Mouse (Mus musculus) ES-E14 (cell line): ENCODE results near the gene Hist1h2br. TPM values are rescaled to one million over a fixed set of nuclear protein-coding genes. Genes with fewer than 3 reads are reported as not detected.

Source experiments
- DNase-seq: peaks from one replicate; pipeline ENCODE4 v3.0.0-alpha.2; 2013; ENCODE audit warnings: low read depth, low spot score
- H3K27ac ChIP-seq: 2 replicates; pipeline ENCODE4 v1.5.1; 2012; ENCODE audit warnings: low read depth, mild to moderate bottlenecking, low read length, moderate library complexity, mixed read lengths; ENCODE audit not compliant: poor library complexity, insufficient read depth, severe bottlenecking
- H3K36me3 ChIP-seq: 2 replicates; pipeline ENCODE4 v1.6.1; 2012; ENCODE audit warnings: mild to moderate bottlenecking, low read length, moderate library complexity, mixed read lengths; ENCODE audit not compliant: control insufficient read depth, poor library complexity, insufficient read depth, severe bottlenecking
- H3K4me1 ChIP-seq, 2 experiments: fragments of 150-350 bp in 1 of 2; sonication (generic) in 1 of 2; 2 replicates each; pipeline ENCODE4 v1.6.1; 2012; ENCODE audit warnings: low read length in 2 of 2, mild to moderate bottlenecking in 1 of 2, mixed read lengths in 1 of 2; ENCODE audit not compliant: control insufficient read depth in 2 of 2, insufficient read depth in 2 of 2, poor library complexity in 1 of 2
- H3K4me3 ChIP-seq, 2 experiments: fragments of 150-350 bp in 1 of 2; sonication (generic) in 1 of 2; 2 replicates each; pipeline ENCODE4 v1.5.1; 2012; ENCODE audit warnings: low read length in 2 of 2, low read depth in 1 of 2, mild to moderate bottlenecking in 1 of 2, mixed read lengths in 1 of 2; ENCODE audit not compliant: insufficient read depth in 1 of 2, poor library complexity in 1 of 2, severe bottlenecking in 1 of 2
- H3K9ac ChIP-seq: 2 replicates; pipeline ENCODE4 v1.6.1; 2012; ENCODE audit warnings: low read depth, mild to moderate bottlenecking, low read length, mixed read lengths; ENCODE audit not compliant: poor library complexity, insufficient read depth, severe bottlenecking
- H3K9me3 ChIP-seq: fragments of 150-350 bp; sonication (generic); 2 replicates; pipeline ENCODE4 v1.6.1; 2012; ENCODE audit warnings: low read depth, mild to moderate bottlenecking, low read length; ENCODE audit not compliant: control insufficient read depth, insufficient read depth
- CHD2 ChIP-seq: IDR thresholded peaks from 2 replicates; pipeline ENCODE4 v1.6.1; 2014; ENCODE audit warnings: mild to moderate bottlenecking, low read depth, low read length, inconsistent platforms
- HCFC1 ChIP-seq: IDR thresholded peaks from 2 replicates; pipeline ENCODE4 v1.6.1; 2012; ENCODE audit warnings: low read length, inconsistent platforms, borderline replicate concordance; ENCODE audit not compliant: insufficient read depth
- MAFK ChIP-seq: IDR thresholded peaks from 2 replicates; pipeline ENCODE4 v1.6.1; 2014; ENCODE audit warnings: mild to moderate bottlenecking, low read depth, low read length, inconsistent platforms; ENCODE audit not compliant: insufficient read depth
- ZC3H11A ChIP-seq: IDR thresholded peaks from 2 replicates; pipeline ENCODE4 v1.6.1; 2012; ENCODE audit warnings: low read depth, mild to moderate bottlenecking, inconsistent platforms, low read length, borderline replicate concordance
- ZNF384 ChIP-seq: IDR thresholded peaks from 2 replicates; pipeline ENCODE4 v1.6.1; 2012; ENCODE audit warnings: low read depth, low read length, inconsistent platforms
- in situ Hi-C, 2 experiments: fragments of 600-800 bp; cut with MboI; formaldehyde crosslinking; loops; one replicate each; pipeline ENCODE4 v1.15.1; 2025; ENCODE audit warnings: low sequenced_read_pairs in 2 of 2, inconsistent platforms in 1 of 2; ENCODE audit not compliant: unreplicated experiment in 2 of 2
- total RNA-seq: library from RNA; depleted of rRNA; stranded (reverse); fragments of 300-350 nt; gene quantifications from 2 replicates; pipeline ENCODE4 v1.2.3, GENCODE M21; 2012

Hist1h2br gene
- total RNA-seq, 1 experiment: 2,111 TPM

DNA sequence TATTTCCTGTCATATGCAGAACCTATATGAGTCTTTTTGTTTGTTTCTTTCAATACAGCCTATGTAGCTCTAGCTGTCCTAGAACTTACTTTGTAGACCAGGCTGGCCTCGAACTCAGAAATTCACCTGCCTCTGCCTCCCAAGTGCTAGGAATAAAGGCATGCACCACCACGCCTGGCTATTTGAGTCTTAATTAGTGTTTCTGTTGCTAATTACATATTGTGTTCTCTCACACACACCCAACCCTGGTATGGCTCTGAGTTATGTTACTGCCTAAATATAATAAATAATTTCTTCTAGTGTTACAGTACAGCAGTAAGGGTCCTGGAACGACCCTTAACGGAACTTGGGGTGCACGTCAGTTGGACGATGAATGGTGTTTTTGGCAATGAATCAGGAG lies 47.2 kb downstream of the Hist1h2br start:
- in situ Hi-C loops: no loop called here
- TF ChIP-seq MAFK (no peak), CHD2 (no peak), ZNF384 (no peak), HCFC1 (no peak), ZC3H11A (no peak)
- no peak overlapping the region for H3K4me3 ChIP-seq
- no peaks in the 10 kb centered on the region for H3K9me3 ChIP-seq
- H3K27ac ChIP-seq: no peak overlapping the region
- DNase-seq: no peak
- no peaks in the 10 kb centered on the region for H3K36me3 ChIP-seq
- H3K9ac ChIP-seq: no peak overlapping the region
- H3K4me1 ChIP-seq: peaks cover 0 to 3% of the 10 kb centered on the region in 2 experiments; a peak in 1 of 4 replicates

DNA sequence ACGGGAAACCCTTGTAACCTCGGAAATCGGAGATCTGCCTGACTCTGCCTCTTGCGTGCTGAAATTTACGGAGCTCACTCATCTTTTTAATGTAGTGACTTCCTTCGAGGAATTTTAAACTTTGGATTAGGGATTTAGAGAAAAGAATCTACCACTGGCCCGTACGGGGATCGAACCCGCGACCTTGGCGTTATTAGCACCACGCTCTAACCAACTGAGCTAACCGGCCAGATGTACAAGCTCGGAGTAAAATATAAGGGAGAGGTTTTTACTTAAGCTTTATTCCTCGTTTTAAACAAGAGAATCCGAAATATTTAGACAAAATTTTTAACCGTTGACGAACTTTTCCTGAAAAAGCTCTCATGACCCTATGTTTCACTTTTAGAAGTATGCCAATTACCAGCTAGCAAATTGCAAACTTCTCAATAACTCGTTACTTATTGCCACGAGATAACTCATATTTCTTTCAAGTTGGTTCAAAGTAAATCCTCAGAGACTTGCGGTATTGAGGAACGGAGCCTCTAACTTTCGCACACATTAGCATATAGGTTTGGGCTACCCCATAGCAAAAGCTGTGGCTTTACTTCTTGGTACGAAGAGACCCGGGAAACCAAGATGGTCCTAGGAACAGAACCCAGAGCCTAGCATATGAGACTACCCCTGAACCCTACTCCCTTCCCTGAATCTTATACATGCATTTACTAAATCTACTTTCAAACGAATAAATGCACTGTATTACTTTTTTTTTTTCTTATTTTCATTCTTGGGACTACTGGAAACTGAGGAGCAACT lies 48.5 kb downstream of the Hist1h2br start:
- Histone ChIP-seq H3K4me3 (peak overlapping the region; percentile 78 to 88), H3K9ac (peak overlapping the region; percentile 53; the same call in 1 of the 2 replicates), H3K9me3 (no peaks in the 10 kb centered on the region), H3K27ac (no peak overlapping the region), H3K4me1 (peaks cover 0 to 3% of the 10 kb centered on the region in 2 experiments; a peak in 1 of 4 replicates), H3K36me3 (no peaks in the 10 kb centered on the region)
- in situ Hi-C loops: no loop called here
- DNase-seq: peak; percentile 69
- TF ChIP-seq ZC3H11A (no peak), CHD2 (no peak), MAFK (peak; percentile 91)

DNA sequence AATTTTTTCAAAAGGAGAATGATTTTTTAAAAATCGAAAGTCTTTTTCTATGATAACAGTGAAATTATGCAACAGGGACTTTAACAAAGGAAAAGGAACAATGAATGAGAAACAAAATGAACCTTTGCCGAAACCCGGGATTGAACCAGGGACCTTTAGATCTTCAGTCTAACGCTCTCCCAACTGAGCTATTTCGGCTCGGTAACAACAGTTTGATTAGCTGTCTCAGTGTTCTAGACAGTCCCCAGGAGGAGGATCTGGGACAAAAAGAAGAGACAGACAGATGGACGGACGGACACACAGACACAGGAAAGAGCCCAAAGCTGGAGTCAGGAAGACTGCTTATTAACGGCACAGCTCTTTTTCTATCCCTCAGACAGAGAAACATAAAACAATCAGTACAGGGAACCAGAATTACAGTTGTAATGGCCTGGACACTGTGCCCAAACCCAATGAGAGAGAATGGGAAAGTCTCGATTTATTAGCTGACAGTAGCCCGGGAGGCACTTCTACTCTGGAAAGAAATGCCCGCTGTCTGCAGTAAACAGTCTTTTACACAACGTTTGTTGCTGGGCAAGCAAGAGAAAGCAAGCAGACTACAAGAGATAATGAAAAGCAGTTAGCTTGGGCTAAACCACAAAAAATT lies 49.3 kb downstream of the Hist1h2br start:
- H3K36me3 ChIP-seq: no peaks in the 10 kb centered on the region
- peak overlapping the region; percentile 78 to 88 for H3K4me3 ChIP-seq
- H3K4me1 ChIP-seq: peaks cover 0 to 3% of the 10 kb centered on the region in 2 experiments; a peak in 1 of 4 replicates
- DNase-seq: peak; percentile 84
- no peak overlapping the region for H3K27ac ChIP-seq
- in situ Hi-C loops: no loop called here
- no peak for TF ChIP-seq HCFC1
- peak; percentile 93 for TF ChIP-seq MAFK
- H3K9ac ChIP-seq: peak overlapping the region; percentile 35; the same call in 1 of the 2 replicates
- H3K9me3 ChIP-seq: no peaks in the 10 kb centered on the region

DNA sequence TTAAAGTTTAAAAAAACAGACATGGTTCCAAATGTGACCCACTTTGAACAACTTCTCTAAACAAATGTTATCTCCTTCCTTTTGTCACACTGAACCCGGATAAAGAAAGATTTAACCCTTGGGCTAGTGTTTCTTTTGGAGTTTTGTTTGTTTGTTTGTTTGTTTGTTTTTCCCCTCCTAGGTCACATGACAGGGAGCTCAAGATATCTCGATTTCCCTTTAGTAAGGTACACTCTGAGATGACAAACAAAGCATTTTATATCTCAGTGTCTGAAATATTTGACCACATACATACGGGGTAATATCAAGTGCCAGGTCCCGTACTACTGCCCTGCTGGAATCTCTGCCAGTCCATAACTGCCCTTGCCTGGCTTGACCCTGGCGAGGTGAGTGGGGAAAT lies 49.9 kb downstream of the Hist1h2br start:
- Histone ChIP-seq H3K4me3 (peak overlapping the region; percentile 63 to 80; a peak in 3 of 4 replicates), H3K4me1 (peaks cover 0 to 3% of the 10 kb centered on the region in 2 experiments; a peak in 1 of 4 replicates), H3K36me3 (no peaks in the 10 kb centered on the region), H3K9me3 (no peaks in the 10 kb centered on the region), H3K9ac (peak overlapping the region; percentile 35; the same call in 1 of the 2 replicates), H3K27ac (no peak overlapping the region)
- TF ChIP-seq HCFC1 (no peak), ZC3H11A (no peak)
- in situ Hi-C loops: no loop called here
- no peak for DNase-seq
